Mouse (Mus musculus) embryo, embryonic 11 days (tissue): ENCODE measurements at regions not wholly inside any gene's neighbourhood (a gene's known extent, or its start where the extent isn't known, plus 50 kb on each side); places are given as distances from the start of the nearest gene placed in this dataset.

Experiments
- DNase-seq: peaks from one replicate; pipeline ENCODE4 v3.0.0-alpha.2; 2015

DNA sequence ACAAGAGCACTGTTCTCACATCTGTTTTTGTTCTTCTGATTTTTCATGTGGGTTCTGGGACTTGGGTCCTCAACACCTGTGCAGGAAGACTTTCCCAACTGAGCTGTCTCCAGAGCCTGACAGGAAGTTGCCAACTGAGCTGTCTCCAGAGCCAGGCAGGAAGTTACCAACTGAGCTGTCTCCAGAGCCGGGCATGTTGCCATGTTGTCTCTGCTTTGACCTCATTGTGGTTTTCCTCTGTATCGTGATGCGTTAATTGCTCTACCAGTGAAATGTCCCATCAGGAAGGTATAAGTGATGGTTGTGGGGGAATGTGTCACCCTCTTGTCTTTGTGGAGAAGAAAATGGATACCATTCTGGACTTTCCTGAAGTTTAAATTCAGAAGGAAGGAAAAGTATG is 54.4 kb upstream of the Olfm4 start:
- DNase-seq: no peak

DNA sequence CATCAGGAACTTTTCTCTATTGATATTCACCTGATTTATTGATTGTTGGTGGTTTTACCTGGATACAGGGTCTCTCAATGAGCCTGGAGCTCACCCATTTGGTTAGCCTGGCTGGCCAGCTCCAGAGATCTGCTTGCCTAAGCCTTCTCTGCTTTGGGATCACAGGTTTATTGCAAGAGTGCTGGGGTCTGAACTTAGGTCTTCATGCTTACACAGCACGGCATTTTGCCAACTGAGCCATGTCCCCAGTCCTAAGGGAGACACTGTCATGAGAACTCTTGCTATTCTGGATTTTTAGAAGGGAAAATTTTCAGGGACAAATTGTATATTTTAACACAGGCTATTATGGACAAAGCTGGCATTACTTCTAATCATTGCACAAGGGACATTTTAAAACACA is 56.7 kb upstream of the Olfm4 start:
- no peak for DNase-seq

DNA sequence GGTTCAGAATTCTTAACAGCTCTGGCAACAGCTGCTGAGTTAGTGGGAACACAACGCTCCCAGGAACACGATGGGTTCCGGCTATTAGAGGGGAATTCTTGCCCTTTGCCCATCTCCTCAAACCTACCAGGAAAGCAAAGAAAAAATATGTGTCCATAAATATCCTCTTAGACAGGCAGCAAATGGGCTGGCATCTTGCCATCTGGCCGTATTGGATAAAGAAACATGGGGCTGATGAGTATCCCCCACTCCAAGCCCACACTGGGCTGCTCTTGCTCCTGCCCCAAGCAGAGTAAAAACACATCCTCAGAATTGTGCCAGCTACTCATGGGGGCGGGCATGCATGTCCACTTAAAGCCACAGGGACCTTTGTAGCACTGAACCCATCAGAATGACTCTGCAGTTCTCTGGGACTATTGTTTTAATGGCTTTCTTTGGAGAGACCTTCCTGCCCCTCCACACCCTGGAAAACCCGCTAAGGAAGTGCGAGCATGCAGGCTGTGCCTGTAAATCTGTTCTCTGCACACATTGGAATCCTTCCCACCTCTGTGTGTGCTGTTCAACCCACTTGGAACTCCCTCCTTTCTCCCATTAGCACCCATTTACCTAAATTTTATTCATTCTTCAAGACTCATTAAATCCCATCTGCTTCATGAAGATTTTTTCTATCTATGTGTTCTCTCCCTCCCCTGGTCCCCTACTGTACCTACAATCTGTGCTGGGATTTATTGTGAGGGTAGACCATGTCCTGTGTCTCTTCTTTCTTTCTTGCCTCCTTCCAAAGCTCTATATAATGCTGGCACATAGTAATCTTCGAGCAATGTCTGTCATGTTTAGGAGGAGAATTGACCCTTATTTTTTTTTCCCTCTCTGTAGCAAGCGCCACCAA is 66.7 kb upstream of the Olfm4 start:
- DNase-seq: no peak

- no peak for DNase-seq
Observed at GRCm38 (mm10) chr14:79914966-79915365, 68.9 kb upstream of the Olfm4 start.

GRCm38 (mm10) chr14:79913315-79913714 is 70.6 kb upstream of the Olfm4 start:
- DNase-seq: no peak

GRCm38 (mm10) chr14:79912610-79913009 is 71.3 kb upstream of the Olfm4 start:
- DNase-seq: peak; percentile 65

GRCm38 (mm10) chr14:79907761-79908160 is 76.1 kb upstream of the Olfm4 start:
- no peak for DNase-seq

- DNase-seq: peak; percentile 28
Observed at GRCm38 (mm10) chr14:79905574-79905973, 78.3 kb upstream of the Olfm4 start.

GRCm38 (mm10) chr14:79902355-79902754 is 81.5 kb upstream of the Olfm4 start:
- DNase-seq: no peak

DNA sequence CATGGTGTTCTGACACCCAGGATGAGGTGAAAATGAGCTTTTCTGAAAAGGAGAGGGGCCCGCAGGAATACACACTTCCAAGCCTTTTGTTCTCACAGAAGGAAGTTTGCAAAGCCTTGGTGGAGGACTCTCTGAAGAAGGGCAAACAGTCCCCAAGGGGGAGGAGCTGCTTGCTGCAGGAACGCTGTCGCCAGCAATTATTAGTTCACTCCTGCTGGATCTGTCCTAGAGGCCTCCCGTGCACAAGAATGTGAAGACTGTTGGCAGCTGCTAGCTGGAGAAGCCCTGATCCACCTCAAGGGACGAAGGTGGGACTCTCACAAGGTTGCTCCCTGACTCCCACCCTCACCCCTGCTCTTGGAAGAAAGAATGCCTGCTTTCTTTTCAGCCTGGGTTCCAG is 85.6 kb upstream of the Olfm4 start:
- no peak for DNase-seq

- no peak for DNase-seq
Observed at GRCm38 (mm10) chr14:79893241-79893640, 90.6 kb upstream of the Olfm4 start.

DNA sequence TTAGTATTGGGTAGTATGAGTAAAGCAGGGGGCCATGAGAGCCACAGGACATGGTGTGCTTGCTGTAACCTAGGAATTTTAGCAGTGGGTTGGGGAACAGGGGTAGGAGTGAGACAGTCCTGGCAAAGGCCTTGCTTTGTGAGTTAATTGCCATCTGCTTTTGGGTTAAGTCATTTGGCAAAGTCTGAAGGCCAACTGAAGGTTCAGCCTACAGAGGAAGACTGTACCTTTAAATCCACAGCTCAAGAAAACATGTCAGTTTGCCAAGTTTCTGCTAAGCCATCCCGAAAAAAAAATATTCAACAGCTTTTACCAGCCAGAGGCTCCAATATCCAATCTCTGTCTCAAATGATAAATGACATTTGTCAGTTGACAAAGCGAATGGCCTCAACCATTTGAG is 93.2 kb upstream of the Olfm4 start:
- DNase-seq: no peak

DNA sequence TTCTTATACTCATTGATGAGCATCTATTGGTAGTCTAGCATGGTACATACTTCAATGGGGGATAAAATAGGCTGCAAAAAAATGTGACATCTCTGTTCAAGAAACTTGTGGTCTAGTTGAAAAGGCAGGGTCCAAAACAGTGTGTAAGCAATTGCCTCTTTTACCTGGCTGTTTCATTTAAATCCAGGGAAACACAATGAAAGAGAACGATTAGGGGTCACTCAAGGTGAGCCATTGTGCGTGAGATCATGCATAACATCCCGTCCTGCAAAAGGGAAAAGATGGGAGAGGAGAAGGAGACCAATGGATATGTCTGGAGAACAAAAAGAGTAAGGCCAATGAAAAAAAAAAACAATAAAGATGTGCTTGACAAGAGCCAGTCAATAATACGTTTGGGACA is 93.6 kb upstream of the Olfm4 start:
- no peak for DNase-seq

GRCm38 (mm10) chr14:79883487-79883886 is 100.4 kb upstream of the Olfm4 start:
- DNase-seq: no peak

GRCm38 (mm10) chr14:79881726-79882125 is 102.2 kb upstream of the Olfm4 start:
- DNase-seq: peak; percentile 57

DNA sequence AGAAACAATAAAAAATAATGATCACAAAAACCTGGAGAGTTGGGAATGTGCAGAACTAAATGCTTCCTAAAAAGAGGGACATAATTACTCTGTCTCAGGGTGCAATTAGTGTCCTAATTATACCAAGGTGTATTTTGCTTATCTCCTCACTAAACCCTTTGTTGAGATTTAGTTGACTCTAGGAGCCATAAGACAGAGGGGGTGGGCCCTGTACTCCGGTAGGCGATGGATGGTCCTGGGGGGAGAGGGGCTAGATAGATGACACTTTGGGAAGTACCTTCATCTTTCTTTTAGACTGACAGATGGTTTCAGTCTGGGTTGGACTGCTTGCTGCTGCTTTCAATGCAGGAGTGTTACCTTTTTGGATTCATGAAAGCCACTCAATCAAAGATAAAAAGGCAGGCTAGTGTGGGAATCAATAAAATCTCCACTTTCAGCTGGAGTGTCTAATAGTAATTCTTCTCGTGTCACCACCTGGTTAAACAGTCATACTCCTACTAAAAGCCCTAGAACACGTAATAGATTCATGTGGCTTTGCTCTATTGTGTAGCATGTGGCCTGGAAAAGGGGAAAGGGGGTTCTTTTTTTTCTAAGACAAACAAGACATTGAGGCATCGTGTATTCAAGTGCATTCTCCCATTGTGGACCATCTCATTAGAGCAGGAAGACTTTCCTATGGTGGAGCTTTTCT is 103.7 kb upstream of the Olfm4 start:
- DNase-seq: no peak

DNA sequence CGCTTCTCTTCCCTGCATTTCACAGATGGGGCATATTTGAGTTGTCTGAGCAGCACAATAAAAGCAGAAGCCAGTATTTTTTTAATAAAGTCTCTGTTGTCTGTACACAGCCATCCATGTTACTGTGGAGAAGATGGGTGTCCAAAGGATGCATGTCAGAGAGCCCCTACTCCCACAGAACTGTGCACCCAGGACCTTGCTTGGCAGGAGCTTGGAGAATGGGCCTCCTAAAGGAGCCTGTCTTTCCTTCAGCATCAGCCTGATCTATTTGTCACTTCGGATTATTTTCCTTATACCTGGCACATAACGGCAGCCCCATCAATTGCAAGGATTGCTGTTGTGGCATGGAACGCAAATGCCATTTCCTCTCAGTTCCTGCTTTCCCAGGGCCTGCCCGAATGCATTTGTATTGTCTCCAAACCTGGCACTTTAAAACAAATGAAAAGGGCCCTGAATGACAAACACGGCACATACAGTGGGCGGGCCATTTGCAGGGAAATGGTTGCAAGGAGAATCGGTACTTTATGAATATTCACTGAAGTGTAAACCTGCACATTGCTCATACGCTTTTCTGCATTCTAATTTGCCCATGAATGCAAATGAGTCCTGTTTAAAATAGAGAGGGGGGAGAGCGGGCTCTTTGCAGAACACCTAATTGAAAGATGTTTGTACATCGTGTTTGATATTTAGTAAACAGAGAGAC is 104.4 kb upstream of the Olfm4 start:
- peak; percentile 20 for DNase-seq

- no peak for DNase-seq
Observed at GRCm38 (mm10) chr14:79878285-79879019, 105.4 kb upstream of the Olfm4 start.

GRCm38 (mm10) chr14:79873062-79873461 is 102.0 kb upstream of the Pcdh8 start:
- DNase-seq: peak; percentile 58

GRCm38 (mm10) chr14:79872430-79872829 is 101.3 kb upstream of the Pcdh8 start:
- peak; percentile 38 for DNase-seq

GRCm38 (mm10) chr14:79869325-79869724 is 98.2 kb upstream of the Pcdh8 start:
- no peak for DNase-seq

- no peak for DNase-seq
Observed at GRCm38 (mm10) chr14:79856245-79856644, 85.1 kb upstream of the Pcdh8 start.

- no peak for DNase-seq
Observed at GRCm38 (mm10) chr14:79854216-79854615, 83.1 kb upstream of the Pcdh8 start.
